Mouse (Mus musculus): ENCODE measurements around the gene Capg. TPM values are rescaled to one million over a fixed set of nuclear protein-coding genes. Genes with fewer than 3 reads are reported as not detected.

Gene Capg
- polyA plus RNA-seq, 1 experiment from 2014 or later, result 4.7 TPM

GRCm38 (mm10) chr6:72583211-72583839 is 39.1 kb downstream of the Capg start:
- 88% methylated on average over 4 of the region's 4 CpGs for WGBS

GRCm38 (mm10) chr6:72584154-72584553 is 40.0 kb downstream of the Capg start:
- no peak for ATAC-seq
- no peak overlapping the region for H3K4me3 ChIP-seq
- H3K4me1 ChIP-seq, result no peaks in the 10 kb centered on the region
- no peak overlapping the region for H3K9ac ChIP-seq
- WGBS, result 86% methylated on average over 11 of the region's 11 CpGs
- peaks cover 13% of the 10 kb centered on the region; the same call in 1 of the 2 replicates for H3K36me3 ChIP-seq (ENCODE audit: poor library complexity, severe bottlenecking)
- H3K27ac ChIP-seq, result no peak overlapping the region
- no peaks in the 10 kb centered on the region for H3K27me3 ChIP-seq
- H3K9me3 ChIP-seq (replicated peaks), result no peaks in the 10 kb centered on the region
- H3K4me2 ChIP-seq, result no peak overlapping the region

More at GRCm38 (mm10) chr6:72583211-72583839, 39.1 kb downstream of the Capg start:
- H3K27ac ChIP-seq, result no peak overlapping the region
- no peaks in the 10 kb centered on the region for H3K9me3 ChIP-seq (replicated peaks)
- H3K27me3 ChIP-seq, result no peaks in the 10 kb centered on the region
- H3K9ac ChIP-seq, result no peak overlapping the region
- H3K4me2 ChIP-seq, result no peak overlapping the region
- no peaks in the 10 kb centered on the region for H3K4me1 ChIP-seq
- H3K36me3 ChIP-seq (ENCODE audit: poor library complexity, severe bottlenecking), result peaks cover 18% of the 10 kb centered on the region; the same call in 1 of the 2 replicates
- no peak for ATAC-seq
- H3K4me3 ChIP-seq, result no peak overlapping the region

DNA sequence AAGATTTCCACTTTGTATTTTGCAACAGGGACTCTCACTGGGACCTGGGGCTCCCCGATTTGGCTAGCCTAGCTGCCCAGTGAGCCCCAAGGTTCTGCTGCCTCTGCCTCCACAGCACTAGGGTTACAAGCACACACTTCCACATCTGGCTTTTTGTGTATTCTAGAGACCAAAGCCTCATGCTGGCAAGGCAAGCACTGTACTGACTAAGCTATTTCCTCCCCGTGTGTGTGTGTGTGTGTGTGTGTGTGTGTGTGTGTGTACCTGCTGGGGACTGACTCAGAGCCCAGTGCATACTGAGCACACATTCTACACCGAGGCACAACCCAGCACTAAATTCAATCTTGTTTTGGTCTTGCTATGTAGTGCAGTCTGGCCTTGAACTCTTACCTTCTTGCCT is 42.5 kb downstream of the Capg start:
- H3K4me1 ChIP-seq, result no peaks in the 10 kb centered on the region
- peaks cover 9% of the 10 kb centered on the region; the same call in 1 of the 2 replicates for H3K36me3 ChIP-seq (ENCODE audit: poor library complexity, severe bottlenecking)
- WGBS, result 84% methylated on average over 3 of the region's 3 CpGs
- H3K27me3 ChIP-seq, result no peaks in the 10 kb centered on the region
- no peak for ATAC-seq
- no peak overlapping the region for H3K4me3 ChIP-seq
- no peak overlapping the region for H3K9ac ChIP-seq
- H3K9me3 ChIP-seq (replicated peaks), result no peaks in the 10 kb centered on the region
- H3K4me2 ChIP-seq, result no peak overlapping the region
- H3K27ac ChIP-seq, result no peak overlapping the region

DNA sequence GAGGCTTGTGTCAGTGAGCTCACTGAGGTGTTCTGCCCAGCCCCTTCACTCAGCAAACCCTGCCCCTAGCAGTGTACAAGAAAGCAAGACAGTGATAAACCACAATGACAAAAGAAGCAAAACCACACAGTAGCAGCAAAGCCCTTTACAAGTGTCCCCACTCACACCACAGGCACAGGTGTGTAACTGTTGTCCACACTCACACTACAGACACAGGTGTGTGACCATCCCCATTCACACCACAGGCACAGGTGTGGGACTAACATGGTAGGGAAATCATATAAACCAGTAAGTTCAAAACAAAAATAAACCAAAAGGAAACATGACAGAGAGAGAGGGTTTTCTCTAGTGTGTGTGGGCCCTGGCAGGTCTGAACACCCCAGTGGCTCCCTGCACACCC is 44.1 kb downstream of the Capg start:
- H3K4me2 ChIP-seq, result no peak overlapping the region
- no peak overlapping the region for H3K27ac ChIP-seq
- H3K9ac ChIP-seq, result no peak overlapping the region
- no peak for ATAC-seq
- H3K9me3 ChIP-seq (replicated peaks), result no peaks in the 10 kb centered on the region
- H3K4me3 ChIP-seq, result no peak overlapping the region
- H3K27me3 ChIP-seq, result no peaks in the 10 kb centered on the region
- peaks cover 14% of the 10 kb centered on the region; the same call in 1 of the 2 replicates for H3K36me3 ChIP-seq (ENCODE audit: poor library complexity, severe bottlenecking)
- no peaks in the 10 kb centered on the region for H3K4me1 ChIP-seq

- H3K4me3 ChIP-seq, result no peak overlapping the region
- H3K27me3 ChIP-seq, result no peaks in the 10 kb centered on the region
- no peak overlapping the region for H3K4me2 ChIP-seq
- no peaks in the 10 kb centered on the region for H3K9me3 ChIP-seq (replicated peaks)
- no peak overlapping the region for H3K27ac ChIP-seq
- no peak for ATAC-seq
- peaks cover 10% of the 10 kb centered on the region; the same call in 1 of the 2 replicates for H3K36me3 ChIP-seq (ENCODE audit: poor library complexity, severe bottlenecking)
- H3K9ac ChIP-seq, result no peak overlapping the region
- H3K4me1 ChIP-seq, result no peaks in the 10 kb centered on the region
Observed at GRCm38 (mm10) chr6:72590111-72590510, 45.9 kb downstream of the Capg start.

DNA sequence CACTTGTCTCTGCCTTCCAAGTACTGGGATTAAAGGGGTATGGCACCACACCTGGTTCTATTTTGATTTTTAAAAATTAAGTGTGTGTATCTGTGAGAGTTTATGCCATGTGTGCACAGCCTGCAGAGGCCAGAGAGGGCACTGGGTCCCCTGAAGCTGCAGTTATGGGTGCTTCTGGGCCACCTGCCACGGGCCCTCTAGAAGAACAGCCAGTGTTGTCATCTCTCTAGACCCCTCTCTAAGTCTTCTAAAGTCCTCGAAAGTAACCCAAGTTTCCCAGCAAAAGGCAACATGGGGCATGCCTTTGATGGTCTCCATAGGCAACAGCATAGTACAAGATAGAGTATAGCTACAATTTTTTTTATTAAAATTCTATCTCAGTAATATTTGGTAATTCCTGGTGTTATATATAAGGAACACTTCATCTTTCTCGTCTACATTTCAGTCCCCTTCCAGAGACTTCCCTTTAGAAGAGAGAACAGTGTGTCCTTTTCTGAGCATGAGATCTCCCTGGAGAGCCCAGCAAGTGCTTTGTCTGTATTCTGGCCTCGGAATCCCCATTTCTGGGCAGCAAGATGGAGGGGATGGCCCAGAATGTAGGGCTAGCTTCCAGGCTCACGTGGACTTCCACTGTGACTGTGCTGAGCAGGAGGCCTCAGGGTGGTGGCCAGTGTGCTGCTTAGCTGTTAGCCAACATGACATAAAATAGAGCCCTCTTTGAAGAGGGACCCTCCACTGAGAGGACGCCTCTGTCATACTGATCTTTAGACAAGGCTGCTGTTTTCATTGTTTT is 49.0 kb downstream of the Capg start:
- no peak for ATAC-seq
- peaks cover 4% of the 10 kb centered on the region; the same call in 1 of the 2 replicates for H3K36me3 ChIP-seq (ENCODE audit: poor library complexity, severe bottlenecking)
- no peaks in the 10 kb centered on the region for H3K9me3 ChIP-seq (replicated peaks)
- no peak overlapping the region for H3K9ac ChIP-seq
- peaks cover 10% of the 10 kb centered on the region for H3K4me1 ChIP-seq
- no peak overlapping the region for H3K4me2 ChIP-seq
- H3K27ac ChIP-seq, result no peak overlapping the region
- WGBS, result 79% methylated on average over 6 of the region's 6 CpGs
- no peaks in the 10 kb centered on the region for H3K27me3 ChIP-seq
- H3K4me3 ChIP-seq, result no peak overlapping the region

GRCm38 (mm10) chr6:72593914-72594313 is 49.7 kb downstream of the Capg start:
- Histone ChIP-seq H3K27ac (no peak overlapping the region), H3K27me3 (no peaks in the 10 kb centered on the region), H3K4me1 (peaks cover 15% of the 10 kb centered on the region), H3K9ac (no peak overlapping the region), H3K9me3 (replicated peaks) (no peaks in the 10 kb centered on the region), H3K36me3 (ENCODE audit: poor library complexity, severe bottlenecking) (peaks cover 4% of the 10 kb centered on the region; the same call in 1 of the 2 replicates), H3K4me2 (no peak overlapping the region), H3K4me3 (no peak overlapping the region)
- no peak for ATAC-seq
- 74% methylated on average over 5 of the region's 5 CpGs for WGBS

DNA sequence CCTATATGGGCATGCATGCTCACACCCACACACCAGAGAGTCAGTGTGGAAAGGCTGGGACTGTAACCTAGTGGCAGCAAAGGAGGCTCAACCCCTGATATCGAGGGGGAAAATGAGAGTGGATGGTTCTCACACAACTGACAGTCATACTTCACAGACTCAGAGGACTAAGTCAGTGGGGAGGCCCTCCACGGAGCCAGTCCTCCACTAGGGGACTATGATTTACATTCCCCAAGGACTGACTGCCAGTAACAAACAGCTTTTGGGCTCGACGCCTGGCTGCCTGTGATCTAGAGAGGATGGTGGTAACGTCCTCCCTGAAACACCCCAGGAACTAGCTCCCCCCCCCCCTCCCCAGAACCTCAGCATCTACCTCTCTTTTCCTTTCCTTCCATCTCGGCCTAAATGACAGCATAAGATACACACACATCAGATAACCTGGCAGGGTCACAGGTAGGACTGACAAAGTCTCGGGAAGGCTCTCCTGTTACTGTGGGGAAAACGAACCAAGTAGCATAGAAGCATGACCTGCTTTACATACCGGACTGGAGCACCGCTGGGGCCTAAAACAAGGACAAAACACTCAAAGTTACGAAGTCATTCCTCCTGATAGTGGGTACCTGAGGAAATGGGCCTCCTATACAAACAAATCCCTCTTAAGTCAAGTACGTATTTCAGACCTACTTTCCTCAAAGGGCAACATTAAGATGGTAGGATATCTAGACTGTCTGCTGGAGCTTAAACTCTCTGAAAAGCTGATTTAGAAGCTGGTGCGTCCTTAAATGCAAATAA is 53.1 kb downstream of the Capg start:
- WGBS, result 51% methylated on average over 13 of the region's 13 CpGs
- Histone ChIP-seq H3K4me3 (peak overlapping the region; percentile 51), H3K4me1 (peaks cover 21% of the 10 kb centered on the region), H3K9me3 (replicated peaks) (no peaks in the 10 kb centered on the region), H3K36me3 (ENCODE audit: poor library complexity, severe bottlenecking) (peaks cover 4% of the 10 kb centered on the region; the same call in 1 of the 2 replicates), H3K9ac (peak overlapping the region; percentile 65), H3K27me3 (no peaks in the 10 kb centered on the region), H3K27ac (no peak overlapping the region), H3K4me2 (peak overlapping the region; percentile 74)
- no peak for ATAC-seq

DNA sequence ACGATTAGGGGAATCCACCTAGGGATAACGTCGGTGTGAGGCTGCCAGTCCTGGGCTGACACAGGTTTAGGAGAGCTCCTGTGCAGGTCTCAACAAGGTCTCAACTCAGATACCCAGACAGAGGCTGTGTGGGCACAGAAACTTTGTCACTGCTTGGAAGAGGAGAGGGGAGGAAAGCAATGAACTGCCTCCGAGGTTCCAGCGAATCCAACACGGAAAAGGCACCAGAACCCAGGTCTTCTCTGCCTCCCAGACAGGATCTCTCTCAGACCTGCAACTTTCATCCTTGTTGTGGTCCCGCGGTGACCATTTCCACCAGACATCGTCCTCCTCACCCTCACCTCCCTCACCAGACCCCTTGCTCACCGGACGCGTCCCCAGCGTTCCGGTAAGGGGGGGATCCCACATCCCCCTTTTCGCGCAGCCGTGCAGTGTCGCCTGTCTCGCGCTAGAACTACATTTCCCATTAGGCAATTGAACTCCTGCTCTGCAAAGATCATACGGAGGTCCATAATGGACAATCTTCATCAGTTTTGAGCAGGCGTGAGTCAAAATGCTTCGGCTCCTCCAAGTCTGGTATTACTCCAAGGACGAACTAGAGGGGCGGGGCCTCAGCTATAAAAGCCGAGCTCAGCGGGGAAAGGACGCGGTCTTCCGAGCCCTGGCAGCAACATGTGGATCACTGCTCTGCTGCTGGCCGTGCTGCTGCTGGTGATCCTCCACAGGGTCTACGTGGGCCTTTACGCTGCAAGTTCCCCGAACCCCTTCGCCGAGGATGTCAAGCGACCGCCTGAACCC is 54.0 kb downstream of the Capg start, which contains the start of the genes Elmod3 and Retsat:
Elmod3 (minus strand) TSS at position 458 of the 798 bp plus-strand sequence.
Retsat (plus strand) TSS at position 520 of the 798 bp plus-strand sequence.
- H3K36me3 ChIP-seq (ENCODE audit: poor library complexity, severe bottlenecking), result no peaks in the 10 kb centered on the region
- peak within 1 kb of the TSS; percentile 45 for H3K27ac ChIP-seq
- H3K4me1 ChIP-seq, result peaks cover 21% of the 10 kb centered on the region
- peak within 1 kb of the TSS; percentile 65 for H3K9ac ChIP-seq
- peak within 1 kb of the TSS; percentile 74 for H3K4me2 ChIP-seq
- no peaks in the 10 kb centered on the region for H3K27me3 ChIP-seq
- 1% methylated on average over 38 of the region's 38 CpGs for WGBS
- peak; percentile 94 for ATAC-seq
- no peaks in the 10 kb centered on the region for H3K9me3 ChIP-seq (replicated peaks)
- H3K4me3 ChIP-seq, result peak within 1 kb of the TSS; percentile 51

DNA sequence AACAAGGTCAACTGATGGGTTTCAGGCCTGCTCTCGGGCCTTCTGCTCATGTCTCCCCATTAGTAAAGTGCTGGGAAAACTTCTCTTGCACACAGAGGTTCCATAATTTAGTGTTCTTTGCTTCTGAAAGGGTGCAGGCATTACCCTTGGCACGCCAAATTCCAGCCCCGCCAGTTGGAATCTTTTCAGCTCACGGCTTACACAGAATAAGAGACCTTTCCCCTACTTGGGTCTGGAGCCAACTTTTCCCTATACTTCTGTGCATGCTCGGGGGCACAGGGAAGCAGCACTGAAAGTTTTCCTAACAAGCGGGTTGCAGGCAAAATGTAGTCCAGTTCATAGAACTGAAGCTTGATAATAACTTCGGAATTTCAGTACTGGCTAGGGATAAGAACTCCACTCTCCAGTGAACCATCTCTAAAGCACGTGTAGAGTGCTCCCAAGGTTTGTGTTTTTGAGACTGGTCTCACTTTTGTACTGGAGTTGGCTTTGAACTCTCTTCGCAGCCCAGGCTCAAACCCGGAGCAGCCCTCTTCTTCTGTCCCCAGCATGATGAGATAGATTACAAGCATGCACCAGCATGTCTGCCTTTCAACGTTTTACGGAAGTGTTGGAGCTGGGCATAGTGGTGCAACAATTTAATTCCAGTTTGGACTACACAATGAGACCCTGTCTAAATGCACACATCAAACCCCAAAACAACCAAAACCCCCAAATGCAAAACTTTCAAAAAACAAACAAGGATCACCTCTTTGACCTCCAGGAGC is 54.8 kb downstream of the Capg start:
- H3K4me2 ChIP-seq, result peak overlapping the region; percentile 74
- 45% methylated on average over 12 of the region's 12 CpGs for WGBS
- H3K4me1 ChIP-seq, result peaks cover 21% of the 10 kb centered on the region
- no peaks in the 10 kb centered on the region for H3K27me3 ChIP-seq
- peak overlapping the region; percentile 45 for H3K27ac ChIP-seq
- peaks cover 6% of the 10 kb centered on the region; the same call in 1 of the 2 replicates for H3K36me3 ChIP-seq (ENCODE audit: poor library complexity, severe bottlenecking)
- H3K4me3 ChIP-seq, result peak overlapping the region; percentile 51
- H3K9ac ChIP-seq, result peak overlapping the region; percentile 65
- ATAC-seq, result peak; percentile 37; the same call in 1 of the 2 replicates
- no peaks in the 10 kb centered on the region for H3K9me3 ChIP-seq (replicated peaks)

DNA sequence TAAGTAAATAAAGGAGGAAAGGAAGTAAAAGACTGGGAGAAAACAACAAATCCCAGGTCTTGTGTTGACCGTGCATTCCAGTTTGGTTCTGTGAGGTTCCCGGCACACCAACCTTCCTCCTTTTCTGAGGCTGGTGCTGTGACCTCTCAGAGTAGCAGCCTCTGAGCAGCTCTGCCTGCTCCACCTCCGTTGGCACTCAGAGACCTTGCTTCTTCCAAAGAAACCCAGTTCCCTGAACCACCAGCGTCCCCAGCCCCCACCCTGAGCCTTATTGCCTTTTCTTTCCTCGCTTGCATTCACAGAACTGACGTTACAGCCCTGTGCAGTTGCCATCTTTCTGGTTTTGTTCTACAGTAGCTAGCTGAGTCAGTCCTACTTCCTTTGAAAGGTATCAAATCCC is 56.0 kb downstream of the Capg start:
- Histone ChIP-seq H3K9ac (no peak overlapping the region), H3K4me1 (peaks cover 21% of the 10 kb centered on the region), H3K4me3 (no peak overlapping the region), H3K9me3 (replicated peaks) (no peaks in the 10 kb centered on the region), H3K27ac (no peak overlapping the region), H3K27me3 (no peaks in the 10 kb centered on the region), H3K4me2 (no peak overlapping the region), H3K36me3 (ENCODE audit: poor library complexity, severe bottlenecking) (peaks cover 16% of the 10 kb centered on the region)
- ATAC-seq, result no peak
- 76% methylated on average over 6 of the region's 6 CpGs for WGBS

All from forebrain, embryonic 13.5 days (tissue).